Mouse (Mus musculus) adrenal gland (tissue): ENCODE results near the gene 1110008P14Rik.

Experiments
- intact Hi-C: fragments of 180-260 bp; cut with DNase I; formaldehyde crosslinking; loops from one replicate; pipeline ENCODE4 v1.15.1; 2025
- long read RNA-seq, 2 experiments: library from polyadenylated mRNA; unstranded; transcript quantifications; one replicate each; pipeline ENCODE4 v2.0.0; 2020; ENCODE audit warnings: borderline replicate concordance in 1 of 2; ENCODE audit not compliant: insufficient replicate concordance in 1 of 2

Gene 1110008P14Rik
- long read RNA-seq, experiment 1, transcript 1110008P14Rik-201 (2 exons, 680 nt), result major isoform, 308 of 319 reads
- long read RNA-seq, experiment 1, transcript 1110008P14Rik-202 (2 exons, 2,618 nt), result minor isoform, 5 of 319 reads
- long read RNA-seq, experiment 1, partial matches to known transcripts, result 2 of 319 reads
- long read RNA-seq, experiment 1, other reads (novel, unspliced or antisense), result 4 of 319 reads
- long read RNA-seq, experiment 2, transcript 1110008P14Rik-201 (2 exons, 680 nt), result major isoform, 250 of 262 reads
- long read RNA-seq, experiment 2, partial matches to known transcripts, result 0 of 262 reads
- long read RNA-seq, experiment 2, other reads (novel, unspliced or antisense), result 10 of 262 reads

GRCm38 (mm10) chr2:32381775-32382223 is at the start of gene 1110008P14Rik:
Gene 1110008P14Rik, minus strand, starts transcription at chr2:32381938.
- intact Hi-C loops, result no loop called here

DNA sequence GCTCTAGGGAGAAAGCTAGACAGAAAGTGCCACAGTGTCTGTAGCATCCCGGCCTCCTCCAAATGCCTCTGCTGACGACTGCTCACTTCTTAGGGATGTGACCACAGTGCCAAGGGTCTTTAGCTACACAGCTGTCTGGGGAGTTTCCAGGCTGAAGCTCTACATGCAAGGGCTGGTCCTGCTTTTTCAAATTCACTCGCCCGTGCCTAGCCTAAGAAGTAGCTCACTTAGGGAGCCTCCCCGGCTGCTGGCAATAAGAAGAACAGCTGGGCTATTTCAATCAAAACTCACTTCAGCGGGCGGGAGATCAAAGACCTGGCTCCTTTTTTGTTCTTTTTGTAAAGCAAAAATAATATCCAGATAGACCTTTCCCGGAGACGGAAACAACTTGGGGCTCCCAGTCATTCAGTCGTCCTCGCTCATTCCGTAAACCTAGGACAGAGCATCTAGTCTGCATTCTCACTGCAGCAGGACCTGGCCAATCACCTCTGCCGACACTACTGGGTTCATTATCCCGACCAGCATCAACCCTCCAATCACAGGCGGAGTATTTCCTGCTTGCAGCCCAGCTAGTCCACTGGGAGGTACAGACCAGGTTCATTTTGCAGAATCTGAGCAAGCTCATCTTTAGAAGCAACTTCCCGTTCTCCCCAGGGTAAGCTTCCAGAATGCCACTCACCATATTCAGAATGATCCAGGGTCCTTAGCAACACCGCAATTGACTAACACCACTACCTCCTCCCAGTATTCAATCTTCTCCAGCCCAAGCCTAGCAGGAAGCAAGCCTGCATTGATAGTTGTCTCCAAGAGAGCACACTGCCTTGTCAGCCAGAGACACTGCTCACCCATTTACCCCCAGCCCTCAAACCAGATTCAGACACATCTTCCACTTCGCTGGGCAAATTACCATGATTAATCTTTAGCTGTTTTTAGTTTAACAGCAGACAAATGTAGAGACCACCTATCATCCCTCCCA is 49.3 kb upstream of the 1110008P14Rik start:
- intact Hi-C loops, result no loop called here

GRCm38 (mm10) chr2:32429215-32429891 is 47.6 kb upstream of the 1110008P14Rik start:
- intact Hi-C loops, result no loop called here

GRCm38 (mm10) chr2:32428262-32428722 is 46.6 kb upstream of the 1110008P14Rik start:
- intact Hi-C loops, result no loop called here

DNA sequence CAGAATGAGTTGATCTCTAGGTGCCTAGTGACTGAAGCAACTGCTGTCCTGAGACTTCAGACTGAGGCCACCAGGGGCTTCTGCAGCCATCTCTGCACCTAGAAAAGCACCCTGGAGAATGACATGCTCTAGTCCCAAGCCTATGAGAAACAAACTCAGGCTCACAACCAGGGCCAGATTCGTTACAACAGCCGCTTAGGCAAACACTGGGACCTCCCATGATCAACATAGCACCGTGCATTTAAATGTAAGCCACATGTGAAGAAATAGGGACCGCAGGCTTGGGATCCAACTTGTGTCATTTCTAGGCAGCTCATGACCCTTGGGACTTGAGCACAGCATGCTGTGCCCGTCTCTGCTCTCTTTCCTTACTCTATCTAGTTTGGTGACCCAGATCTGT is 46.0 kb upstream of the 1110008P14Rik start:
- intact Hi-C loops, result no loop called here

- intact Hi-C loops, result no loop called here
Observed at GRCm38 (mm10) chr2:32426141-32426540, 44.4 kb upstream of the 1110008P14Rik start.

DNA sequence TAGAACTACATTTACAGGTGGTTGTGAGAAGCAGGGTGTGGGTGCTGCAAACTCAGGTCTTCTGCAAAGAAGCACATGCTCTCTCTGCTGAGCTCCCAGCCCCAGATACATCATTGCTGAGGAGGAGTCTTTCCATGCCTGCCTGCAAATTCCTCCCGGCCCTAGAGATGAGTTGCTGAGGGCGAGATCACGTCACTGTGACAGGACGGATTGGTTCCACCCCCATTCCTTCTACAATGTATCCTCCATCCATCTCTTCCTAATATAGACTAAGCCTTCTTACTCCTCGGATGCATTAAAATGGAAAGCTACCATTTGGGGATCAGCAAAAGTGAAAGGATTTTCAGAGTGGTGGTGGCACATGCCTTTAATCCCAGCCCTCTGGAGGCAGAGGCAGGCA is 43.8 kb upstream of the 1110008P14Rik start:
- intact Hi-C loops, result no loop called here

GRCm38 (mm10) chr2:32424796-32425195 is 43.1 kb upstream of the 1110008P14Rik start:
- intact Hi-C loops, result no loop called here

- intact Hi-C loops, result no loop called here
Observed at GRCm38 (mm10) chr2:32423481-32424331, 42.0 kb upstream of the 1110008P14Rik start.

DNA sequence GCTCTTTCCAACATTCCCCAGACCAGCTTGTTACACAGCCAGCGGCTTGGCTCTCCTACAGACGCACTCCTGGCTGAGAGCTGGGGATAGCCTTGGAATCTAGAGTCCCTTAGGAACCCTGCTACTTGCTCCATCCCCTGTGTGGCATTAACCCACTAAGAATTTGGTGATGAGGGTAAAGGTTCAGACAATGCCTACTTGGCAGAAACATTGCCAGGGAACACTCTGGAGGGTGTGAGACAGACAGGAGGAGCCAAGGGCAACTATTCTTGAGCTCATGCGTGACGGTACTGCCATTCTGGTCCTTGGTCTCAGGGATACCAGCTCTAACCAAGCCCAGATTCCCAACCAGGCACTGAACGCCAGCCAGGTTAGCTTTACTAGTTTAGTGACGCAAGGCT is 40.1 kb upstream of the 1110008P14Rik start:
- intact Hi-C loops, result no loop called here

GRCm38 (mm10) chr2:32420647-32421046 is 38.9 kb upstream of the 1110008P14Rik start:
- intact Hi-C loops, result no loop called here

GRCm38 (mm10) chr2:32420066-32420608 is 38.4 kb upstream of the 1110008P14Rik start:
- intact Hi-C loops, result no loop called here

DNA sequence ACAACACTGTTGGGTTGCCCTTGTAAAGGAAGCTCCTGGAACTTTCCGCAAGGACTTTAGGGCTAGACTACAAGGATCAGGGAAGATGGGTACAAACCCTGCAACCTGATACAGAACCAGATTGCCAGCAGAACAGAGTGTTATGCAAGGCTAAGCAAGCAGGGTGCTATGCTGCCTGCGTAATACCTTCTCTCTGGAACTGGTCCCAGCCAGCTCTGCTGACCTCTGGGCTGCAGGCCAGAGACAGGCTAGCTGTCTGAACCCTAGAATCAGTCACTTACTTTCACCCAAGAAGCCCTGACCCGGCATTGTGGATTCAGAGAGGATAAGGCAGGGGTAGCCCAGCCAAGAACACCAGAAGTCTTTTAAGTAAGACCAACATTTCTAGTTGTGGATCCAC is 37.6 kb upstream of the 1110008P14Rik start:
- intact Hi-C loops, result loop anchor here (5.0 kb wide), 1 partner anchor 38 kb away; no protein-coding TSS in a partner anchor

GRCm38 (mm10) chr2:32418430-32419151 is 36.9 kb upstream of the 1110008P14Rik start:
- intact Hi-C loops, result loop anchor here (5.0 kb wide), 1 partner anchor 39 kb away; no protein-coding TSS in a partner anchor

- intact Hi-C loops, result loop anchor here (5.0 kb wide), 1 partner anchor 40 kb away; no protein-coding TSS in a partner anchor
Observed at GRCm38 (mm10) chr2:32417486-32417885, 35.7 kb upstream of the 1110008P14Rik start.

DNA sequence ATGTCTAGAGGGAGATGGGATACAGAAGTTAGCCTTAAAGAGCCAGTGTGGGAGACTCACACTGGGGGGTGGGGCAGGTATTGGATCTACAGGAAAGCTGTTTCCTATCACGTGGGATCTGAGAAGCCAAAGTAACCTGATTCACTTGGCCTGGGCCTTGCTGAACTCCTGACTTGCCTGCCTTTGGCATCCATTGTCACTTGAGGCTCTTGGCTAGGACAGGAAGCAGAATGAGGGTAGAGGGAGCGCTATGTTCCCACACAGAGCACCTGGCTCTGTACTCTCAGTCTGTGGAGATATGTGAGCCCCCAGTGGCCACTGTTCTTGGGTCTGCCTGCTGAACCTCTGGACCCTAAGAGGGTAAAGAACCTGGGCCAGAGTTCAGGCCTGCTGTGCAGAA is 34.8 kb upstream of the 1110008P14Rik start:
- intact Hi-C loops, result loop anchor here (5.0 kb wide), 1 partner anchor 41 kb away; no protein-coding TSS in a partner anchor

DNA sequence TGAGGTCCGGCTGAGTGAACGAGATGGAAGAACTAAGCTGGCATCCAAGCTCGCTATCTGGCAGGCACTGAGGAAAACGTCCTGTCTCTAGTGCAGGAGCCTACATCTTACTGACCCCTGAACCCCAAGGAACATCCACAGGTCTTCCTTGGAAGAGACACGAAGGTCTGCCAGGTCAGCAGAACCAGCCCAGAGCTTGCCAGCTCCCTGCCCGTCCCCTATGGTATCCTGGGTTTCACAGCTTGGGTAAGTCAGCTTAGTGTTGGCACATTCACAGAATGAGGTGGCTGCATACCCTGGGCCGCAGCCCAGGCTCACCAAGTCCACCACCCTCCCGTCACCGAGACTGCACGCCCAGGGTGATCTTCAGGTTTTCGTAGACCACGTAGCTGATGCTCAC is 34.1 kb upstream of the 1110008P14Rik start:
- intact Hi-C loops, result loop anchor here (5.0 kb wide), 1 partner anchor 42 kb away; no protein-coding TSS in a partner anchor

DNA sequence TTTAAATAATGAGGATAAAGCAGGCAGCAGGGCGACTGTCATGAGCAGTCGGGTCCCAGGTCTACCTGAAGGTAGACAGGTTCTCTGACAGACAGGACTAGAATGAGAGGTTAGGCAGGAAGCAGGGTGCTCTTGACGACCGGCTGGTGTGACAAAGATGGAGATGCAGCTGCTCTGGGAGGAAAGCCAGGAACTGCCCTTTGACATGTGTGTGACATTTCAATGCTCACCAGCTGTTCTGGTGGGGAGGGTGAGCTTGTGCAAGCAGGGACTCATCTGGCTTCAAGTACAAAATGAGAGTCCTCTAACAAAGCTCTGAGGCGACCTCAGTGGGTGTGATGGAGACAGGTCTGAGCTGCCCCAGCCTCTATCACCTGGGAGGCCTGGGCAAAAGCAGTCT is 32.2 kb upstream of the 1110008P14Rik start:
- intact Hi-C loops, result no loop called here
